Mouse (Mus musculus): ENCODE data around the gene Adra2b.

Gene Adra2b

DNA sequence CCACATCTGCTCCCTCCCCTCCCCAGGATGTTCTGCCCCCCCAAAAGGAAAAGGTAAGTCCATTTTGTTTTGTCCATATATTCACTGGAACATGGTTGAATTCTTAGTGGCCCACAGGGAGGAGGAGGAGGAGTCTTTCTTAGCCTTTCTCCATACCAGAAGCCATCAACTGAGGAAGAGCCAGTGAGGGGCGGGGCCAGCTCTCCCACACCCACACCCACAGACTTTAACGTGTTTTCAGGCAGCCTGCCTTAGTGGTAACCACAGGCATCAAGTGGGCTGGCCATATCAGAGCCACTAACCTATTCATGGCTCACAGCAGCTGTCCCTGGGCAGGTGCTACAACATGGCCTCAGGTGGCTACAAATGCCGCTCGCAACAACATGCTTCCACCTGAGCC, 24.2 kb upstream of the Adra2b start:
- intact Hi-C loops (cut with DNase I) = no loop called here

DNA sequence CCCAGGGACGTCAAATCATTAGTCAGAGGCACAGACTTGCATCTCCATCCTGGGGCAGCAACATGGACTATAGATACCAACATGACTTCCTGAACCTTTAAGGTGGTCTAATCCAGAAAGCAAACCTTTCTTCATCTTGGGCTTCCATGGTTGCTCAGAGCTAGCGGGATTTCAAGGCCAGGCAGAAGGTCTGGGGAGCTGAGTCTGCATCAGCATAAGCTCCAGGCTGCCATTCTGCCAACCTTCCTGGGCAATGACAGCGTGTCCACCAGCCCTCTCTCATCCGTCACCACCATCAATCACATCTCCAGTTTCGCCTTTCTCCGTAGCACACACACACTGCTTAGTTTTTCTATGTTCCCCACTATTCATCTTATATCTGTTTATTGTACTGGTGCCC, 23.7 kb upstream of the Adra2b start:
- intact Hi-C loops (cut with DNase I) = no loop called here

DNA sequence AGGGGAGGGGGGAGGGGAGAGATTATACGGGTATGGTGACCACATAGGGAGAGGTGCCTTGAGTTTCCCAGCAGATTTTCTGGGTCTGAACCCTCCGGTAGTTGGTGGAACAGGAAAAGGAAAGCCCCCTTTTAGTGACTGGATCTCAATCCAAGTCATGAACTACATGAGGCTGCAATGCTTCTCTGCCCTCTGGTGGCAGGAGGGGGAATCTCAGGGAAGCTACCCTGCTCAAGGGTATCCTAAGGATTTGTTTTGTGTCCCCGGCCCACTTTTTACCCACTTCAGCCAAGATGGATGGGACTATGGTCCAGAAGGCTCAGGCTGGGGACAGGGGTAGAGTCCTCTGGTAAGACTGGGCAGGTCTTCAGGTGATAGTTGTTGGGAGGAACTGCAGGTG, 21.8 kb upstream of the Adra2b start:
- intact Hi-C loops (cut with DNase I) = loop anchor here (2.0 to 5.0 kb wide), 2 partner anchors 34 to 89 kb away; no protein-coding TSS in a partner anchor

DNA sequence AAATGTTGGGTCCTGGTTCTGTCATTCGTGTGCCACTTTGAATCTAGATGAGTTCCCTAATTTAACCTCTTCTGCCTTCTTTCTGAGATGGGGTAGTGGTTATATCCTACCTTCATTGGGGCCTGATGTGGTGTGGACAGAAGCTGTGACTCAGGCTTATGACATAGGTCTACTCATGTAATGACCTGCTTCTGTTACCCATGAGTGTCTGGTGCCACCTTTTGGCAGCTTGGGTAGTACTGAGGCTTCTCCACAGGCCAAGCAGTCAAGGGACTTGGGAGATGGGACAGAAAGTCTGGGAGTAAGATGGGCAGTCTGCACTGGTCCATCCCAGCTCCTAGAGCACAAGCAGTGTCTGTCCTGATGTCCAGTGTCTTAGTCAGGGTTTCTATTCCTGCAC, 16.7 kb upstream of the Adra2b start:
- intact Hi-C loops (cut with DNase I) = no loop called here

DNA sequence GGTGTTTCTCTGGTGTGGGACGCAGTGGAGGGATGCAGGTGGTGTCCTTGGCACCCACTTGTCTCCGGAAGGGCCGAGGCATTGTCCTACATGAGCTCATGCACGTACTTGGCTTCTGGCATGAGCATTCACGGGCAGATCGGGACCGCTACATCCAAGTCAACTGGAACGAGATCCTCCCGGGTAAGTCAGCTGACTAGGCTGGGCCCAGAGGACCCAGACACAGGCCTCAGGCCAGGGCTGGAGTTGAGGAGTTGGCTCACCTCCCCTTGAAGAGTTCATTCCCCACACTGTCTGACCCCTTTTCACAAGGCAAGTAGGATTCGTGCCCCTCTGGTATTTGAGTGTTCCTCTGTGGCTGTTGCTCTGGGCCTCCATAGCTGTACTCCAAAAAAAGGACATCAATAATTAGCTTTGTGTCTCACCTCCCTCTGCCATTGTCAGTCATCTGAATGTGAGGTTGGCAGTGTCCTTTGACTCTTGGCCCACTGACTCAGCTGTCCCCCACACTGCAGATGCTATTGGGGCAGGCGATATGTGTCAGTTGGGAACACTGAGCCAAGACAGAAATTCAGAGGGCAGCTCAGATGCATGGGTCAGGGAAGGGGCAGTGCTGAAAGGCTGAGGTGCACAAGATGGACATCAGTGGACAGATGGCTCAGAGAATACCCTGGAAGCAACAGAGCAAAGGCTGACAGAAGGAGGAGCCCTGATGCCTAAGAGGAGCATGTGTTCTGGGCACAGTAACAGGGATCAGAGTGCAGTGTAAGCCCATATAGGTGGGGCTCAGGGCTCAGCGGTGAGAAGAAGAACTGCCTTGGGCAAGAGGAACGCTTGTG, 15.6 kb upstream of the Adra2b start:
- intact Hi-C loops (cut with DNase I) = no loop called here

DNA sequence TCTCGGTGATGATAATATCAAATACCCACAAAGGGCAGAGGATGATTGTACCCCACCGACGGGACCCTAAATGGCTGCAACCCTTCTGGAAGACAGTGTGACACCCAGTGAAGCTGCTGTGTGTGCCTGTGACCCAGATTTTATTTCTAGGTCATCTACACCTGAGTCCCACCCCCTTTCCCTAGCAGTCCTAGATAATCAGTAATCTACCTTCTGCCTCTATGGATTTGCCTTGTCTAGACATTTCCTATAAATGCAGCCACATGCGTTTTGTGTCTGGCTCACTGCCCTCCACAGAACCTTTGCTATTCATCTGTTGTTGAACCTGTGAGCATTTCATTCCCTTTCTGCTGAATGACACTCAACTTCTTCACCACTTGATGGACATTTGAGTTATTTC, 9.1 kb upstream of the Adra2b start:
- intact Hi-C loops (cut with DNase I) = no loop called here

DNA sequence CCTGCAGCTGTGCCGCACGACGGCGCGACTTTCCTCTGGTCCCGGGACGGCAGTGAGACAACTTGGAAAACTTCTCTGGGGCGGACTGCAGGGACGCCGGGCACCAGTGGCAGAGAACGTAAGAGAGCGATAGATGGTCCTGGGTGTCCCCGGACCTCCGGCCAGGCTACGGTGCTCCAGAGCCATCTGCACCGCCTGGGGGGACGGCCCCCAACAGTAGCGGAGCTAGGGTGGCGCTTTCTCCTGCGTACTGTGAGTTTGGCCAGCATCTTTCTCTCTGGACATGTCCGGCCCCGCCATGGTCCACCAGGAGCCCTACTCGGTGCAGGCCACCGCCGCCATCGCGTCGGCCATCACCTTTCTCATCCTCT, 259 bp downstream of the Adra2b start:
- intact Hi-C loops (cut with DNase I) = loop anchor here (10.0 kb wide), 1 partner anchor 192 kb away; no protein-coding TSS in a partner anchor

DNA sequence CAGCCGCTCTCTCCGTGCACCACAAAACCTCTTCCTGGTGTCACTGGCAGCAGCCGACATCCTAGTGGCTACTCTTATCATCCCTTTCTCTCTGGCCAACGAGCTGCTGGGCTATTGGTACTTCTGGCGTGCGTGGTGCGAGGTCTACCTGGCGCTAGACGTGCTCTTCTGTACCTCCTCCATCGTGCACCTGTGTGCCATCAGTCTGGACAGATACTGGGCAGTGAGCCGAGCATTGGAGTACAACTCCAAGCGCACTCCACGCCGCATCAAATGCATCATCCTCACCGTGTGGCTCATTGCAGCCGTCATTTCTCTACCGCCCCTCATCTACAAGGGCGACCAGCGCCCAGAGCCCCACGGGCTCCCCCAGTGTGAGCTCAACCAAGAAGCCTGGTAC, 688 bp downstream of the Adra2b start:
- intact Hi-C loops (cut with DNase I) = loop anchor here (10.0 kb wide), 1 partner anchor 191 kb away; no protein-coding TSS in a partner anchor

DNA sequence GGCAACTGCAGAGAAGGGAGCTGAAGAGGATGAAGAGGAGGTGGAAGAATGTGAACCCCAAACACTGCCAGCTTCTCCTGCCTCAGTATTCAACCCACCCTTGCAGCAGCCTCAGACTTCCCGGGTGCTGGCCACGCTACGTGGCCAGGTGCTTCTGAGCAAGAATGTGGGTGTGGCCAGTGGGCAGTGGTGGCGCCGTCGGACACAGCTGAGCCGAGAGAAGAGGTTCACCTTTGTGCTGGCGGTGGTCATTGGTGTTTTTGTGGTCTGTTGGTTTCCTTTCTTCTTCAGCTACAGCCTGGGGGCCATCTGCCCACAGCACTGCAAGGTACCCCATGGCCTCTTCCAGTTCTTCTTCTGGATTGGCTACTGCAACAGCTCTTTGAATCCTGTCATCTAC, 1.4 kb downstream of the Adra2b start:
- intact Hi-C loops (cut with DNase I) = loop anchor here (10.0 kb wide), 1 partner anchor 190 kb away; no protein-coding TSS in a partner anchor

DNA sequence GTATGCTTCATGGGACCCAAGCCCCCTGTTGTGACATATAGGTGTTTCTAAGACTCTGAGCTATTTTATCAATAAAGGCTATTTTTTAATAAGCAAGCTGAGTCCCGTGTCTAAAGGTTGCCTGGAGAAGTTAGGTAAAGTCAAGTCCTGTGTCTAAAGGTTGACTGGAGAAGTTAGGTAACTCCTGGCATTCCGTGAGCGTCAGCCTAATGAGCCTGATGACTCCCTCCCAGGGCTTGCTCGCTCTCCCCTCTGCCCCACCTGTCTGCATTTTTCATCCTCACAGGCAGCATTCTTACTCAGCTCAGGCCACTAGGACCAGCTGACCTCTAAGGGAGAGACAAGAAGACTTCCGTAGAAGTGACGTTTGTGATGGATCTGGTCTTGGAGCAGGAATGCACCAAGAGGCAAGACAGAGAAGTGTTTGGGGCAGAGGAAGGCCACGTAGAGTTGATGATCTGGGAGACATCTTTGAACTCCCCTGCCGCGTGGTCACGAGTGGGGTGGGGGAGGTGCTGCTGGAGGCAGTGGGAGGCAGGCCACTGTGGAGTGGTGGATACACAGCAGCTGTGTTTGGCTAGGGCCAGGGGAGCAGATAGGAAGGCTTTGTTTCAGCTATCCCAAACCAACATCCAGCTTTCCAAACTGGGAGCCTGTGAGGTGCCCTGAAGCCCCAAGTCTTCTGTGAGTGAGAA, 4.3 kb downstream of the Adra2b start:
- intact Hi-C loops (cut with DNase I) = loop anchor here (10.0 kb wide), 1 partner anchor 188 kb away; no protein-coding TSS in a partner anchor

DNA sequence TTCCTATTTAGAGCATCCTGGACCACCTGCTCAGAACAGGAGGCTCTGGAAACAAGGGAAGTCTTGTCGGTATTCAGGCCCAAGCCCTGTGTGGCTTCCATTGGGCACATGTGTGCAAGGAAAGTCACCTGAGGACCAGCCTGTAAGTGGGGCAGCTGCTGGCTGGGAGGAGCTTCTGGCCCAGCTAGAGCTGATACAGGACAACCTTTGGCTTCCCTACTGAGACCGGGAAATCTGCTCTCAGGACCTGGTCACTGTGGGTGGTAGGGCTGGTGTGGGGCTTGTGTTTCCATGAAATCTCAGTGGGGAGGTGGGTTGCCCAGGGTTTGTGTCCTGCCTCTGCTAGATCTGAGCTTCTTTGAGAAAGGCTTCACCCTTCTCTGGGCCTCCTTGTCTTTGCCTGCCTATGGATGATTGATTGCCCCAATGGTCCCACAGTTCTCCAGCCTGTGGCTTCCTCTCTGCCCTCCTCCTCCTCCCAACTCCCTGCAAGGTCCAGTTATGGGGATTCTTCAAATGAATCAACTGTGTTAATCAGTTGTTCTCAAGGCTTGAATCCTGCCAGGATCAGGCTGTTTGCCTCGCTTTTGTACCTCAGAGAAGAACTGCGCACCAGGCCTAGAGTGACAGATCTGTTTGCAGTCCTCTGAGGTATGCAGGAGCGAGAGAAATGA, 6.8 kb downstream of the Adra2b start:
- intact Hi-C loops (cut with DNase I) = loop anchor here (10.0 kb wide), 1 partner anchor 185 kb away; no protein-coding TSS in a partner anchor

DNA sequence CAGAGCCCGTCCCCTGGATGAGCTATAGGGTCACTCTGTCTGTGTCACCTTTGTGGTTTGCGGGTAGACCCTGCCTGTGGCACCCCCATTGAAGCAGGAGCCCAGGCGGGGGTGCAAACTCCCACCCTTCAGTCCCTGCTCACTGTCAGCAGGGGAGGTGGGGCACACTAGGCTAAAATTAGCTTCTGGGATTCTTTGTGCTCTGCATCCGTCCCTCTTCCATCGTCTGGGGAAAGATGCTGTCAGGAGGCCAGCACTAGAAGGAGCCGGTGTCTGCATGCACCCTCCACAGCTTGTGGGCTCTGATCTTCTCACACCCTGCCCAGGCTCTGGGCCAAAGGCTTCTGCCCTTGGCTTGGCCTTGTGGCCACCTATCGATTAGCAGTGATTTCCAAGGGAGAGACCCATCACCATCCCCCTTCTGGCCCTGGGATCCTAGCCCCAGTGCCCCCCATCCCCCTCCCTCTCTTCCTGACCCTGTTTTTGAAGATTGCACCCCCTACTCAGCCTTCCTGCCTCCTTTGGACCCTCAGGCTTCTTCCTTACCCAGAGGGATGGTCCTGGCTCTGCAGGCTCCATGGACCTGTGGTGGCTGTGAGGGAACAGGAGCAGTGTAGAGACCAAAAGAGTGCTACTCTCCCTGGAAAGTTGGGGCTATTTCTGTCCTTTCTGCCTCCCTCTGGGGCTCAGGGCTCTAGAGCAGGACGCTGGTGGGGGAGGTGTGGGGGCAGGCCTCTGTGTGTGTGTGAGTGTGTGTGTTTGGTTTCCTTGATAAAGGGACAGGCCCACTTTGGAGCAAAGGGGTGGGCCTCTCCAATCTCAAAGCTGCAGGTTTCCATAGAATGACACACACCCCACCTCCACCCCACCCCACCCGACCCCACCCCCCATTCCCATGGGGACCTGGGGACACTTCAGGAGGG, 7.8 kb downstream of the Adra2b start:
- intact Hi-C loops (cut with DNase I) = no loop called here

DNA sequence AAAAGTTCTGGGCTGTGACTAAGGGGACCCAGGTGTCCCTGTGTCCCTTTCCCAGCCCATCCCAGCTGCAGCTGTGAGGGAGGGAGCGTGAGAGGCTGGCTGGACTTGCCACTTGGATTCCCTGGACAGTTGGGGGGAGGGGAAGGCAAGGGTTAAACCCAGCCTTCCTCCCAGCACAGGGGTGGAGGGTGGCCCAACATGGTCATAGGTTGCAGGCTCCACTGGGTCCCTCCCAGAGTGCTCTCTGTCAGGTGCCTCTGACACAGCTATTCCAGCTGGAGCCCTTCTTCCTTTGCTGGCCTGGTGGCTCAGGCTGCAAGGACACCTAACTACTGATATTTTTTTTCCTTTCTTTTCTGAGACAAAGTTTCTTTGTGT, 8.5 kb downstream of the Adra2b start:
- intact Hi-C loops (cut with DNase I) = no loop called here

DNA sequence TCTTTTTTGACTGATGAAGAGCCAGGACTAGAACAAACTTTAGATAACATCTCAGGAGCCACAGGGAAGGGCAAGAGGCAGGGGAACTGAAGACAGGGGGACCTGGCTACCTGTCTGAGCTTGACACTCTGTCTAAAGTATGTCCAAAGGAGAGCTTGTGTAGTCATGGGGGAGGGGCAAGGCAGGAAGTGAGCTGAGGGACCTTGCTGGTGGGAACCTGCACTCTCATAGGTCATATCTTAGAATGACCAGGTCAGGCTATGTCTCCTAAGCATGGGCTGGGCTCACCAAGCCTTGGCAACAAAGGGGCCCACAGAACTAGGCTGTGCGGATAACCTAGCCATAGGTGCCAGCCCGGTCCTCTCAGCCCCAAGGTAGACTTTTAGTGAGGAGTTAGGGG, 9.1 kb downstream of the Adra2b start:
- intact Hi-C loops (cut with DNase I) = no loop called here

DNA sequence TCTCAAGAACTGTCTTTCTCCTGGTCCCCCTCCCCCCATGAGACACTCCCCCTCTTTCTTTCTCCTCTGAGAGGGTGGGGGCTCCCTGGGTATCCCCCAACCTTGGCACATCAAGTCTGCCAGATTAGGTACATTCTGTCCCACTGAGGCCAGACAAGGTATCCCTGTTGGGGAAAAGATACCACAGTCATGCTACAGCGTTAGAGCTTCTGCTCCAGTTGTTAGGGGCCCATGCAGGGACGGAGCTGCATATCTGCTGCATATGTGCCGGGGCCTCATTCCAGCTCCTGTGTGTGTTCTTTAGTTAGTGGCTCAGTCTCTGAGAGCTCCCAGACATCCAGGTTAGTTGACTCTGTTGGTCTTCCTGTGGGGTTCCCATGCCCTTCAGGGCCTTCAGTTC, 11.1 kb downstream of the Adra2b start:
- intact Hi-C loops (cut with DNase I) = no loop called here

DNA sequence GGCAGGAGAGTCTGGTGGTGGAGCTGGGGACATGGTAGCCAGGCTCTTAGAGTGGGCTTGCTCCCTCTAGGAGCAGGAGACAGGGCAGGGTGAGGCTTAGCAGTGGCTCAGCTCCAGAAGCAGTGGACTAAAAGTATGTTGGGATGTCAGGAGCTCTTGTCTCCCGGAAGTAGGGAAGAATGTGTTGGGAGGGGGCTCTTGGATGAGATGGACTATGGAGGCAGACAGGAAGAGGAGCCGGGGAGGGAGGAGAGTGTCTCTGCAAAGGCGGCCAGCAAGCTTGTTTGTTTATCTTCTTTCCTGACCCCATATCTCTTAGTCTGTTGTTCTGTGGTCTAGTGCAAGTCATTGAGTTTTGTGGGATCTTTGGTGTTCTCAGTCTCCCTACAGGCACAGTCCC, 12.1 kb downstream of the Adra2b start:
- intact Hi-C loops (cut with DNase I) = no loop called here

DNA sequence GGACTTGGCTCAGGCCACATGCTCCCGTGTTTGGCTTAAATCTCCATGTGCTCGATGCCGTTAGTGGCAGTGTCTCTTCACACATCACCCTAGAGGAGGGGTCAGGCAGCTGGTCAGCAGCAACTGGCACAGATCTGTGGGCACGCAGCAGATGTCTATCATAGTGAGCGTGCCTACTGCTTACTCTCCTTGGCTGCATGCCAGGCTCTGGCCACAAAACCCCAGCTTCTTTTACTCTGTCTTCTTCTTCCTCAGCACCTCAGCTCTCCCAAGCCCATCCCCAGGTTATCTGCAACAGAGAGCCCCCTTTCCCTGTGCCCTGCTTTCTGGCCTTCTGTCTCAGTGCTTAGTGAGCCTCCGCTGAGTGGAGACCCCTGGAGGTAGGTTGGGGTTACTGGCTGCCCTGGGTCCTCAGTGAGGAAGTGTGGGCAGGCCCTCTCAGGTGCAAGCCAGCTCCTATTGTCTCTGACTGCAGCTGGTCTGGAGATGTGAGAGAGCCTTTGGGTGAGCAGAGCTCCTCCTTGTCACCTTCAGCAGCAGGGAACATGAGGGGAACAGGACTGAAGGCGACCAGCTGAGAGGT, 12.8 kb downstream of the Adra2b start:
- intact Hi-C loops (cut with DNase I) = no loop called here

DNA sequence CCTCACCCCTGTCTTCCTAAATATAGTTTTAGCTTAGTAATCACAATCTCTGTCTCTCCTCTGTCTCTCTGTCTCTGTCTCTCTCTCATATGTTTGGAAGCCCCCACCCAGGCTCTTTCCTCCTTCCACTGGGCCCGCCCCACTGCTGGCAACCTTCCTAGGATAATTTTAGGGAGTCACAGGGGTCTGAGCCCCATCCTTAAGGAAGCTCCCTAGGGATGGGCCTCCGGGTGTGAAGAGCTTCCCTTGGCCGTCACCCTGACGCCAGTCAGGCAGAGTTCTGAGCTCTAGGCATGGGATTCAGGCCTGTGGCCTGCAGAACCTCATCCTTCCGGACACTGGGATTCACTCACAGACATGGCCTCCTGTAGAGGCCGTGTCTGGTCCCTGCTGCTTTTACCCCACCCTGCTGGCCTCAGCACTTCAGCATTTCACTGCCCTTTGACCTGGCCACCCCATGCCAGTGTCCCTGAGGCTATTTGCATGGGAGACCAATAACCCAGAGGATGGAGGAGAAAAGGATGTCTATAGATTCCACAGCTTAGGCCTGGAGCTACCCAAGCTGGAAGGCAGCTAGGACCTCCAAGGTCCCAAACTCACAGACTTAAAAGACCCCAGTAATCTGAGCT, 13.5 kb downstream of the Adra2b start:
- intact Hi-C loops (cut with DNase I) = no loop called here

DNA sequence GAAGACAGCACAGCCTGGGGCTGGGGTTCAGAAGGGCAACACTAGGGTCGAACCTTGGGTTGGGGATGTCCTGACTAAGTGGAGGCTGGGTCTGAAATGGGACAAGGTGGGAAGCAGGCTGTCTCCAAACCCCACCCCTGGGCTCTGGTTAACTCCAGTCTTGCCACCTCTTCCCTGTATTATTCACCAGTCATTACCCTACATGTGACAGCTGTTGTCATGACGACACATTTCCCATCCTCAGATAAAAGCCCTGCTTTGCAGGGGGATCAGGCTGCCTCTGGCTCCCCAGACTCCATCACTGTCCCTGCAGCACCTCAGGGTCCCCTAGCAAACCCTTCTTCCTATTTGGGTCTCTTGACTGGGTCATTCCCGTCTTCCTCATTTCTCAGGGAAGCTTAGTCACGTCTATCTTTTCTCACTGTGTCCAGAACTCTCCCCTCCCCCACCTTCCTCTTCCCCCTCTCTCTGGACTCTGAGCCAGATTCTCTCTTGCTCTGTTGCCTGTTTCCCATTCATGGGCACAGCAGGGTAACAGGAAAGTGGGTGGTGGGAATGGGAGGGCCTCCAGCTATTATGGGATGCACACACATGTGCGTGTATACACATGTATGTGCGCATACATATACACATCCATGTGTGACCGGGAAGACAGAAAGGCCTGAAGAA, 15.1 kb downstream of the Adra2b start:
- intact Hi-C loops (cut with DNase I) = no loop called here

DNA sequence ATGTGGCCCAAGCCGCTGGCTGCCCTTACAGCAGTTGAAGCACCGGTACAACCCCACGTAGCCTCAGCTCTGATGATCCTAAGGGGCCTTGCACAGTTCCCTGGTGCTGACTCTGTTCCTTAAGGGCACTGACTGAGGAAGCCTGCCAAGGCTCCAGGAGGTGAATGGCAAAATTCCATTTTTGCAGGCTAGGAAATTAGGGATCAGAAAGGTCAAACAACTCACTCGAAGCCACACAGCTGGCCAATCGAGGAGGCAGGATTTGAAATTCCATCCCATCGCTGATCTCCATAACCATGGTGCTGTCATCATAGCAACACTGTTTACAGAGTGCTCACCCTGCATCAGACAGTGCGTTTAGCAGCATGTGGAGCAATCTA, 15.6 kb downstream of the Adra2b start:
- intact Hi-C loops (cut with DNase I) = no loop called here

Measured in adrenal gland (tissue).